Mouse (Mus musculus): ENCODE data around the gene Pik3cd.
A peak's percentile ranks its signal among the peaks of the same experiment; 100 is the strongest.
"Not testable (repeated sequence)": the region's sequence is repeated elsewhere in the genome, so short reads cannot be mapped to it uniquely, and the experiment has no call there.

Pik3cd gene

GRCm38 (mm10) chr4:149702210-149702979 lies at the start of gene Pik3cd:
TSS of gene Pik3cd (minus strand) at chr4:149702571.
- DNase-seq (ENCODE audit: low spot score) = no peak

GRCm38 (mm10) chr4:149750671-149751070 lies 48.3 kb upstream of the Pik3cd start:
- no peak for DNase-seq (ENCODE audit: low spot score)

- DNase-seq (ENCODE audit: low spot score) = not testable (repeated sequence)
Observed at GRCm38 (mm10) chr4:149749663-149750015, 47.3 kb upstream of the Pik3cd start.

GRCm38 (mm10) chr4:149749003-149749662 lies 46.8 kb upstream of the Pik3cd start:
- no peak for DNase-seq (ENCODE audit: low spot score)

- DNase-seq (ENCODE audit: low spot score) = no peak
Observed at GRCm38 (mm10) chr4:149744119-149744518, 41.7 kb upstream of the Pik3cd start.

- no peak for DNase-seq (ENCODE audit: low spot score)
Observed at GRCm38 (mm10) chr4:149742011-149742530, 39.7 kb upstream of the Pik3cd start.

- no peak for DNase-seq (ENCODE audit: low spot score)
Observed at GRCm38 (mm10) chr4:149740301-149740700, 37.9 kb upstream of the Pik3cd start.

- no peak for DNase-seq (ENCODE audit: low spot score)
Observed at GRCm38 (mm10) chr4:149739478-149739877, 37.1 kb upstream of the Pik3cd start.

- DNase-seq (ENCODE audit: low spot score) = peak; percentile 72
Observed at GRCm38 (mm10) chr4:149737383-149738324, 35.3 kb upstream of the Pik3cd start, which contains the start of gene Tmem201. TSS of gene Tmem201 (minus strand) at chr4:149738044.

GRCm38 (mm10) chr4:149736581-149736980 lies 34.2 kb upstream of the Pik3cd start:
- DNase-seq (ENCODE audit: low spot score) = no peak

- DNase-seq (ENCODE audit: low spot score) = no peak
Observed at GRCm38 (mm10) chr4:149735624-149736250, 33.4 kb upstream of the Pik3cd start.

GRCm38 (mm10) chr4:149734730-149735475 lies 32.5 kb upstream of the Pik3cd start:
- DNase-seq (ENCODE audit: low spot score) = no peak

GRCm38 (mm10) chr4:149734246-149734645 lies 31.9 kb upstream of the Pik3cd start:
- no peak for DNase-seq (ENCODE audit: low spot score)

- DNase-seq (ENCODE audit: low spot score) = no peak
Observed at GRCm38 (mm10) chr4:149733748-149734147, 31.4 kb upstream of the Pik3cd start.

GRCm38 (mm10) chr4:149732800-149733199 lies 30.4 kb upstream of the Pik3cd start:
- no peak for DNase-seq (ENCODE audit: low spot score)

- no peak for DNase-seq (ENCODE audit: low spot score)
Observed at GRCm38 (mm10) chr4:149732313-149732712, 29.9 kb upstream of the Pik3cd start.

- no peak for DNase-seq (ENCODE audit: low spot score)
Observed at GRCm38 (mm10) chr4:149730827-149731226, 28.5 kb upstream of the Pik3cd start.

GRCm38 (mm10) chr4:149728810-149729209 lies 26.4 kb upstream of the Pik3cd start:
- no peak for DNase-seq (ENCODE audit: low spot score)

GRCm38 (mm10) chr4:149727636-149728035 lies 25.3 kb upstream of the Pik3cd start:
- DNase-seq (ENCODE audit: low spot score) = no peak

- DNase-seq (ENCODE audit: low spot score) = no peak
Observed at GRCm38 (mm10) chr4:149725661-149726350, 23.4 kb upstream of the Pik3cd start.

All from urinary bladder, postnatal 10 days (tissue).